Mouse (Mus musculus): ENCODE results near the gene Gm3448. TPM values are rescaled to one million over a fixed set of nuclear protein-coding genes. Genes with fewer than 3 reads are reported as not detected.
A peak's percentile ranks its signal among the peaks of the same experiment; 100 is the strongest.
"Not testable (repeated sequence)": the region's sequence is repeated elsewhere in the genome, so short reads cannot be mapped to it uniquely, and the experiment has no call there.

The Gm3448 gene
- total RNA-seq, 1 experiment from 2014 or later, result 14.3 TPM

- ATAC-seq (ENCODE audit: extremely low read depth, insufficient number of reproducible peaks, low FRiP score, poor library complexity, severe bottlenecking), result not testable (repeated sequence)
Observed at GRCm38 (mm10) chr17:14968373-14968913, 72.9 kb downstream of the Gm3448 start.

- peak; percentile 59 for ATAC-seq (ENCODE audit: extremely low read depth, insufficient number of reproducible peaks, low FRiP score, poor library complexity, severe bottlenecking)
Observed at GRCm38 (mm10) chr17:14961557-14962154, 79.7 kb downstream of the Gm3448 start.

GRCm38 (mm10) chr17:14960951-14961556 lies 80.3 kb downstream of the Gm3448 start, which contains the start of gene Phf10:
Phf10 (minus strand) TSS chr17:14961273.
- ATAC-seq (ENCODE audit: extremely low read depth, insufficient number of reproducible peaks, low FRiP score, poor library complexity, severe bottlenecking), result not testable (repeated sequence)

- no peak for ATAC-seq (ENCODE audit: extremely low read depth, insufficient number of reproducible peaks, low FRiP score, poor library complexity, severe bottlenecking)
Observed at GRCm38 (mm10) chr17:14960520-14960919, 80.8 kb downstream of the Gm3448 start.

GRCm38 (mm10) chr17:14959979-14960378 lies 81.4 kb downstream of the Gm3448 start:
- no peak for ATAC-seq (ENCODE audit: extremely low read depth, insufficient number of reproducible peaks, low FRiP score, poor library complexity, severe bottlenecking)

GRCm38 (mm10) chr17:14958686-14959327 lies 82.5 kb downstream of the Gm3448 start:
- ATAC-seq (ENCODE audit: extremely low read depth, insufficient number of reproducible peaks, low FRiP score, poor library complexity, severe bottlenecking), result no peak

- no peak for ATAC-seq (ENCODE audit: extremely low read depth, insufficient number of reproducible peaks, low FRiP score, poor library complexity, severe bottlenecking)
Observed at GRCm38 (mm10) chr17:14953452-14953851, 87.9 kb downstream of the Gm3448 start.

- no peak for ATAC-seq (ENCODE audit: extremely low read depth, insufficient number of reproducible peaks, low FRiP score, poor library complexity, severe bottlenecking)
Observed at GRCm38 (mm10) chr17:14949161-14949827, 92.0 kb downstream of the Gm3448 start.

Other genes starting within 250 kb of the Gm3448 start
- not detected in 2 replicates for gene Wdr27, start 98.4 kb downstream of the Gm3448 start, total RNA-seq (2017)
- gene 1600012H06Rik, start 98.4 kb downstream of the Gm3448 start, total RNA-seq (2017), result 27.9 and 28.5 TPM in 2 replicates
- 37.2 and 37.8 TPM in 2 replicates for gene Phf10, start 80.3 kb downstream of the Gm3448 start, total RNA-seq (2017)
- gene 9030025P20Rik, start 63.1 kb downstream of the Gm3448 start, total RNA-seq (2017), result 13.9 and 18.3 TPM in 2 replicates
- 1.6 TPM in 1 of 2 replicates, not detected in the other for gene Gm3417, start 62.7 kb downstream of the Gm3448 start, total RNA-seq (2017)
- 4.3 and 9.1 TPM in 2 replicates for gene Gm3435, start 31.4 kb downstream of the Gm3448 start, total RNA-seq (2017)
- 132 and 146 TPM in 2 replicates for gene Ermard, start 329 bp downstream of the Gm3448 start, total RNA-seq (2017)
- not detected in 2 replicates for gene Tcte3, start within 50 bp of the Gm3448 start, total RNA-seq (2017)

All from neutrophil, adult 5-6 weeks (primary cell).